Mouse (Mus musculus): ENCODE measurements around the gene Mob3b. TPM values are rescaled to one million over a fixed set of nuclear protein-coding genes. Genes with fewer than 3 reads are reported as not detected.

Mob3b gene
- 10 to 100 TPM; 32.8 to 36.2 TPM for total RNA-seq (2021)
- long read RNA-seq, experiment 1, full-length matches to known transcripts = 1 of 1 reads
- long read RNA-seq, experiment 1, partial matches to known transcripts = 0 of 1 reads
- long read RNA-seq, experiment 1, other reads (novel, unspliced or antisense) = 0 of 1 reads
- long read RNA-seq, experiment 2, full-length matches to known transcripts = 2 of 6 reads
- long read RNA-seq, experiment 2, partial matches to known transcripts = 2 of 6 reads
- long read RNA-seq, experiment 2, other reads (novel, unspliced or antisense) = 2 of 6 reads

GRCm38 (mm10) chr4:35156751-35157611 is at the start of gene Mob3b:
TSS of gene Mob3b (minus strand) at chr4:35157484.
- peak; percentile 70 to 74 for DNase-seq (ENCODE audit: low spot score in 2 of 2)

GRCm38 (mm10) chr4:35204659-35205058 is 47.4 kb upstream of the Mob3b start:
- no peak for DNase-seq (ENCODE audit: low spot score in 2 of 2)

- no peak for DNase-seq (ENCODE audit: low spot score in 2 of 2)
Measured at GRCm38 (mm10) chr4:35203724-35204123, 46.4 kb upstream of the Mob3b start.

- no peak for DNase-seq (ENCODE audit: low spot score in 2 of 2)
Measured at GRCm38 (mm10) chr4:35201700-35202099, 44.4 kb upstream of the Mob3b start.

- no peak for DNase-seq (ENCODE audit: low spot score in 2 of 2)
Measured at GRCm38 (mm10) chr4:35192725-35193124, 35.4 kb upstream of the Mob3b start.

GRCm38 (mm10) chr4:35189794-35190193 is 32.5 kb upstream of the Mob3b start:
- no peak for DNase-seq (ENCODE audit: low spot score in 2 of 2)

GRCm38 (mm10) chr4:35187617-35188326 is 30.5 kb upstream of the Mob3b start:
- no peak for DNase-seq (ENCODE audit: low spot score in 2 of 2)

GRCm38 (mm10) chr4:35177926-35178645 is 20.8 kb upstream of the Mob3b start:
- no peak for DNase-seq (ENCODE audit: low spot score in 2 of 2)

GRCm38 (mm10) chr4:35175566-35175965 is 18.3 kb upstream of the Mob3b start:
- DNase-seq (ENCODE audit: low spot score in 2 of 2) = no peak

- no peak for DNase-seq (ENCODE audit: low spot score in 2 of 2)
Measured at GRCm38 (mm10) chr4:35173551-35173950, 16.3 kb upstream of the Mob3b start.

- DNase-seq (ENCODE audit: low spot score in 2 of 2) = no peak
Measured at GRCm38 (mm10) chr4:35172471-35172870, 15.2 kb upstream of the Mob3b start.

GRCm38 (mm10) chr4:35169571-35170125 is 12.4 kb upstream of the Mob3b start:
- DNase-seq (ENCODE audit: low spot score in 2 of 2) = no peak

- DNase-seq (ENCODE audit: low spot score in 2 of 2) = no peak
Measured at GRCm38 (mm10) chr4:35167855-35168254, 10.6 kb upstream of the Mob3b start.

GRCm38 (mm10) chr4:35165947-35166346 is 8.7 kb upstream of the Mob3b start:
- no peak for DNase-seq (ENCODE audit: low spot score in 2 of 2)

- no peak for DNase-seq (ENCODE audit: low spot score in 2 of 2)
Measured at GRCm38 (mm10) chr4:35165275-35165674, 8.0 kb upstream of the Mob3b start.

- no peak for DNase-seq (ENCODE audit: low spot score in 2 of 2)
Measured at GRCm38 (mm10) chr4:35157815-35158214, 531 bp upstream of the Mob3b start.

GRCm38 (mm10) chr4:35156149-35156611 is 1.1 kb downstream of the Mob3b start:
- peak; percentile 46 to 48 for DNase-seq (ENCODE audit: low spot score in 2 of 2)

GRCm38 (mm10) chr4:35155132-35155922 is 2.0 kb downstream of the Mob3b start:
- peak in 1 of 2 experiments; percentile 30 for DNase-seq (ENCODE audit: low spot score in 2 of 2)

GRCm38 (mm10) chr4:35154051-35154450 is 3.2 kb downstream of the Mob3b start:
- no peak for DNase-seq (ENCODE audit: low spot score in 2 of 2)

GRCm38 (mm10) chr4:35151756-35152155 is 5.5 kb downstream of the Mob3b start, which contains the start of gene Ifnk:
TSS of gene Ifnk (plus strand) at chr4:35152056.
- DNase-seq (ENCODE audit: low spot score in 2 of 2) = no peak
